8 mouse cellular contexts compared by ENCODE assay signal in the genomic region with DNA sequence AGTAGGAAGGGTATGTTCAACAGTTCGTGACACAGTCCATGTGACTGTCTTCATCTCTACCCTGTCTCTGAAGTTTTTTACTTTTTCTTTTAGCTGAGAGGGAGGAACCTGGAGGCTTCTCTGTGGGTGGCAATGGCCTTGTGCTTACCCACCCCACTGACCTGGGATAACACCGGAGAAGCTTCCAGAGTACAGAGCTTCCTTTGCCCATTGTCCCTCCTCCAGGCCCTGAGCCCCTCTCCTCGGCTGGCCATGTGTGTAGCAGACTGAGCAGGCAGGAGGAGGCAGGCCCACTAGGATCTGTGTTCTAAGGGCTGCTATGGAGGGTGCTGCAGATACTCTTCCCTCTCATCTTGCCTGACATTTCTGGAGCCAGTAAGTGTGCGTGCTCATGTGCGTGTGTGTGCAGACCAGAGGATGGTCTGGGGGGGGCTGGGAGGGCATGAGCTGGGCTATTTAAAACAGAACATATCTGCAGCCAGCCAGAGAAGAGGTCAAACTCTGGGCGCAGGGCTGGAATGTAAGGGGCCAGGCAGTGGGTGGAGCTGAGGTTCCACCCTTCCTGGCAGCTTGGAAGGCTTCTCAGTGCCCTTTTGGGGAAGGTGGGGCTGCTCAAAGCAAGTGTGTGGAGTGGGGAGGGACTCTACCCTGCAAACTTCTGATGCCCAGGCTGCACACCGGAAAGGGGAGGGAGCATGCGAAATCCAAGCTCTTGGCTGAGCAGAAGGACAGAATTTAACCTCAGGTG.
A peak's percentile ranks its signal among the peaks of the same experiment; 100 is the strongest.
DNase-seq lines count a peak whose midpoint lies in the region; ATAC-seq lines count a peak whose summit lies in the region.

No protein-coding gene starts in this region.

- 38% methylated on average over 8 of the region's 8 CpGs for WGBS in forebrain, embryonic 10.5 days
- 46% methylated on average over 8 of the region's 8 CpGs for WGBS in forebrain, embryonic 15.5 days
- WGBS in intestine, embryonic 16.5 days: 20% methylated on average over 8 of the region's 8 CpGs
- WGBS in liver, embryonic 16.5 days (ENCODE audit: insufficient replicate concordance): 24% methylated on average over 8 of the region's 8 CpGs
- WGBS in neural tube, embryonic 15.5 days: 36% methylated on average over 8 of the region's 8 CpGs

- DNase-seq in forebrain, embryonic 10.5 days (ENCODE audit: extremely low spot score, low spot score): peak; percentile 15
- peak; percentile 51 to 84 for DNase-seq in gastrocnemius, adult 8-10 months (ENCODE audit: low spot score in 2 of 2)
- DNase-seq in cerebellum, adult 18-20 months: no peak

- peak overlapping the region; percentile 81 for H3K27ac ChIP-seq in forebrain, embryonic 10.5 days
- H3K27ac ChIP-seq in forebrain, embryonic 15.5 days (replicated peaks): no peak overlapping the region
- H3K27ac ChIP-seq in intestine, embryonic 16.5 days (ENCODE audit: low read length): peak overlapping the region; percentile 78
- no peak overlapping the region for H3K27ac ChIP-seq in liver, embryonic 16.5 days (ENCODE audit: low read length)
- H3K27ac ChIP-seq in neural tube, embryonic 15.5 days (replicated peaks): no peak overlapping the region

- peaks cover 65% of the 10 kb centered on the region for H3K4me1 ChIP-seq in forebrain, embryonic 10.5 days
- H3K4me1 ChIP-seq in forebrain, embryonic 15.5 days: peaks cover 14% of the 10 kb centered on the region
- peaks cover 34% of the 10 kb centered on the region for H3K4me1 ChIP-seq in intestine, embryonic 16.5 days (ENCODE audit: control insufficient read depth, insufficient read depth, low read length)
- H3K4me1 ChIP-seq in liver, embryonic 16.5 days (ENCODE audit: control insufficient read depth, low read depth, low read length): peaks cover 8% of the 10 kb centered on the region
- peaks cover 23% of the 10 kb centered on the region for H3K4me1 ChIP-seq in neural tube, embryonic 15.5 days

- H3K36me3 ChIP-seq in forebrain, embryonic 10.5 days (replicated peaks): peaks cover 14% of the 10 kb centered on the region
- H3K36me3 ChIP-seq in forebrain, embryonic 15.5 days: no peaks in the 10 kb centered on the region
- H3K36me3 ChIP-seq in intestine, embryonic 16.5 days (ENCODE audit: control insufficient read depth, insufficient read depth, low read length): no peaks in the 10 kb centered on the region; the same call in 1 of the 2 replicates
- no peaks in the 10 kb centered on the region for H3K36me3 ChIP-seq in liver, embryonic 16.5 days (ENCODE audit: control insufficient read depth, insufficient read depth)
- H3K36me3 ChIP-seq in neural tube, embryonic 15.5 days: no peaks in the 10 kb centered on the region; the same call in 1 of the 2 replicates

- H3K4me2 ChIP-seq in forebrain, embryonic 15.5 days (replicated peaks): no peak overlapping the region
- no peak overlapping the region for H3K4me2 ChIP-seq in intestine, embryonic 16.5 days (ENCODE audit: low read depth, low read length)
- no peak overlapping the region for H3K4me2 ChIP-seq in liver, embryonic 16.5 days (ENCODE audit: low read depth, low read length)
- H3K4me2 ChIP-seq in neural tube, embryonic 15.5 days: no peak overlapping the region

- H3K9me3 ChIP-seq in forebrain, embryonic 10.5 days: no peaks in the 10 kb centered on the region
- no peaks in the 10 kb centered on the region for H3K9me3 ChIP-seq in forebrain, embryonic 15.5 days
- H3K9me3 ChIP-seq in intestine, embryonic 16.5 days (ENCODE audit: control insufficient read depth, low read length): no peaks in the 10 kb centered on the region
- no peaks in the 10 kb centered on the region for H3K9me3 ChIP-seq in liver, embryonic 16.5 days (replicated peaks; ENCODE audit: control insufficient read depth, low read length)
- no peaks in the 10 kb centered on the region for H3K9me3 ChIP-seq in neural tube, embryonic 15.5 days (replicated peaks)

- H3K4me3 ChIP-seq in forebrain, embryonic 10.5 days: no peak overlapping the region
- H3K4me3 ChIP-seq in forebrain, embryonic 15.5 days: no peak overlapping the region
- no peak overlapping the region for H3K4me3 ChIP-seq in intestine, embryonic 16.5 days (ENCODE audit: low read length)
- H3K4me3 ChIP-seq in liver, embryonic 16.5 days (ENCODE audit: low read depth, low read length): no peak overlapping the region
- no peak overlapping the region for H3K4me3 ChIP-seq in neural tube, embryonic 15.5 days (replicated peaks)

- no peak overlapping the region for H3K9ac ChIP-seq in forebrain, embryonic 15.5 days (replicated peaks)
- peak overlapping the region; percentile 39; the same call in 1 of the 2 replicates for H3K9ac ChIP-seq in intestine, embryonic 16.5 days (ENCODE audit: low read depth, low read length)
- no peak overlapping the region for H3K9ac ChIP-seq in liver, embryonic 16.5 days (ENCODE audit: low read depth, low read length)
- H3K9ac ChIP-seq in neural tube, embryonic 15.5 days (replicated peaks): no peak overlapping the region

- H3K27me3 ChIP-seq in forebrain, embryonic 10.5 days (ENCODE audit: poor library complexity, severe bottlenecking): no peaks in the 10 kb centered on the region; the same call in 1 of the 2 replicates
- no peaks in the 10 kb centered on the region for H3K27me3 ChIP-seq in forebrain, embryonic 15.5 days
- no peaks in the 10 kb centered on the region for H3K27me3 ChIP-seq in intestine, embryonic 16.5 days (replicated peaks; ENCODE audit: control insufficient read depth, insufficient read depth, low read length)
- H3K27me3 ChIP-seq in liver, embryonic 16.5 days (ENCODE audit: control insufficient read depth, insufficient read depth, low read depth, low read length): peaks cover 3% of the 10 kb centered on the region
- H3K27me3 ChIP-seq in neural tube, embryonic 15.5 days (replicated peaks): no peaks in the 10 kb centered on the region

- ATAC-seq in forebrain, embryonic 15.5 days (replicated peaks): no peak
- peak; percentile 79 for ATAC-seq in intestine, embryonic 16.5 days
- ATAC-seq in liver, embryonic 16.5 days (ENCODE audit: low read depth): peak; percentile 35; the same call in 1 of the 2 replicates
- peak; percentile 30; the same call in 1 of the 2 replicates for ATAC-seq in neural tube, embryonic 15.5 days (ENCODE audit: low FRiP score)
- ATAC-seq in activated CD4-positive, CD25-positive, alpha-beta regulatory T cell, adult 4 months: no peak

Comparison
In these comparisons a context has a peak if more than half of its experiments do, and no peak if none do; other contexts are left out.
1. H3K27ac ChIP-seq: peak in forebrain, embryonic 10.5 days (single experiment) and intestine, embryonic 16.5 days (single experiment); none in forebrain, embryonic 15.5 days (single experiment), liver, embryonic 16.5 days (single experiment) and neural tube, embryonic 15.5 days (single experiment).
2. DNase-seq: peak in forebrain, embryonic 10.5 days (single experiment) and gastrocnemius, adult 8-10 months (2 of 2); none in cerebellum, adult 18-20 months (0 of 2).
3. ATAC-seq: peak in intestine, embryonic 16.5 days (single experiment), liver, embryonic 16.5 days (single experiment) and neural tube, embryonic 15.5 days (single experiment); none in forebrain, embryonic 15.5 days (single experiment) and activated CD4-positive, CD25-positive, alpha-beta regulatory T cell, adult 4 months (single experiment).